In the genomic region with DNA sequence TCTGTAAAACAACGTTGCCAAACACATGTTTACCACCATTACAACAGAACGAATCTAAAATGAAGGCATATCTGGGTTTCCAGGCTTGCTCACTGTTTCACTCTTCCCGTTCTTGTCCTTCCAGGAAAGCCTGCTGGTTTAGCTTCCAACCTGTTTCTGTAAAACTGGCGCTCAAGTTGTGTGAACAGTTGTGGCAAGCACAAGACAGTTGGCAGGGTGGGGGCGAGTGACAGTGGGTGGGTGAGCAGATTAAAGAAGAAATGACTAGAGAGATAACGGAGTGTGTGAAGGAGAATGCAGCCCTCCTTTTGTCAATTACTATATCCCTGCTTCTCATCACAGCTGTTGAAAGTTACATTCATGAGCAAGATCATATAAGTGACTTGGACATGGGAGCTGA, we compare ENCODE assay signal across 13 mouse cellular contexts. TPM values are rescaled to one million over a fixed set of nuclear protein-coding genes. Genes with fewer than 3 reads are reported as not detected.
DNase-seq lines count a peak whose midpoint lies in the region; ATAC-seq and TF ChIP-seq lines count a peak whose summit lies in the region.
"Had no signal": no experiment of that assay in that cellular context is flagged by ENCODE, and none has a peak within 500 bp of the region (broad histone marks: within the 10 kb centered on the region; RNA-seq: fewer than 3 reads in every experiment).

No protein-coding gene starts in this region.

- H3K4me3 ChIP-seq in cerebellum, adult 2 months (replicated peaks; ENCODE audit: insufficient read depth, low read depth, low read length), result peak overlapping the region; percentile 26
- H3K4me3 ChIP-seq in neural tube, embryonic 14.5 days (ENCODE audit: low read depth, low read length), result no peak overlapping the region
- H3K4me3 ChIP-seq in embryonic facial prominence, embryonic 10.5 days, result no peak overlapping the region
- H3K4me3 ChIP-seq in intestine, embryonic 15.5 days (replicated peaks), result no peak overlapping the region

- no peak for TF ChIP-seq POLR2A in cerebellum, adult 2 months (IDR thresholded peaks at IDR 0.05; ENCODE audit: borderline replicate concordance, insufficient read depth, low read length)

- no peak overlapping the region for H3K9ac ChIP-seq in neural tube, embryonic 14.5 days (replicated peaks; ENCODE audit: low read depth, low read length)
- no peak overlapping the region for H3K9ac ChIP-seq in intestine, embryonic 15.5 days

- peak overlapping the region; percentile 78; the same call in 1 of the 2 replicates for H3K4me2 ChIP-seq in neural tube, embryonic 14.5 days (ENCODE audit: low read depth, low read length)
- H3K4me2 ChIP-seq in intestine, embryonic 15.5 days (replicated peaks), result no peak overlapping the region

- no peak overlapping the region for H3K27ac ChIP-seq in cerebellum, adult 2 months (ENCODE audit: insufficient read depth, low read length)
- no peak overlapping the region for H3K27ac ChIP-seq in neural tube, embryonic 14.5 days (ENCODE audit: low read depth, low read length)
- H3K27ac ChIP-seq in embryonic facial prominence, embryonic 10.5 days (replicated peaks), result no peak overlapping the region
- H3K27ac ChIP-seq in intestine, embryonic 15.5 days, result no peak overlapping the region
- H3K27ac ChIP-seq: kidney, postnatal 0 days had no signal

- H3K9me3 ChIP-seq in neural tube, embryonic 14.5 days (ENCODE audit: control insufficient read depth, low read length), result no peaks in the 10 kb centered on the region
- no peaks in the 10 kb centered on the region for H3K9me3 ChIP-seq in embryonic facial prominence, embryonic 10.5 days
- H3K9me3 ChIP-seq in intestine, embryonic 15.5 days, result no peaks in the 10 kb centered on the region

- 31% methylated on average over 6 of the region's 6 CpGs for WGBS in cerebellum, adult 2 months
- 84% methylated on average over 6 of the region's 6 CpGs for WGBS in neural tube, embryonic 14.5 days
- 80% methylated on average over 6 of the region's 6 CpGs for WGBS in embryonic facial prominence, embryonic 10.5 days
- WGBS in intestine, embryonic 15.5 days, result 78% methylated on average over 6 of the region's 6 CpGs

- ATAC-seq in neural tube, embryonic 14.5 days (ENCODE audit: low read depth), result no peak
- no peak for ATAC-seq in intestine, embryonic 15.5 days

- H3K27me3 ChIP-seq in cerebellum, adult 2 months (ENCODE audit: control insufficient read depth, insufficient read depth, low read length), result no peaks in the 10 kb centered on the region
- H3K27me3 ChIP-seq in neural tube, embryonic 14.5 days (ENCODE audit: control insufficient read depth, insufficient read depth, low read length), result no peaks in the 10 kb centered on the region
- peaks cover 42% of the 10 kb centered on the region for H3K27me3 ChIP-seq in embryonic facial prominence, embryonic 10.5 days (replicated peaks; ENCODE audit: low read depth, poor library complexity, severe bottlenecking)
- H3K27me3 ChIP-seq in intestine, embryonic 15.5 days (replicated peaks), result peaks cover 26% of the 10 kb centered on the region

- no peak for DNase-seq in cerebellum, adult 2 months
- DNase-seq in cerebellum, postnatal 25 days, result no peak
- DNase-seq in brain, adult 2 months (ENCODE audit: low read depth, low spot score), result peak; percentile 88
- peak; percentile 82 for DNase-seq in layer of hippocampus, adult 9-11 months
- no peak for DNase-seq in embryonic facial prominence, embryonic 10.5 days (ENCODE audit: low spot score)
- DNase-seq in adrenal gland, adult 8-10 months, result no peak
- DNase-seq: gastrocnemius, postnatal 36 days; heart, postnatal 10 days; liver; lung, postnatal 14 days had no signal

- no peak for TF ChIP-seq CTCF in cerebellum, adult 2 months (IDR thresholded peaks at IDR 0.05; ENCODE audit: borderline replicate concordance, insufficient read depth, low read depth, low read length)

- peaks cover 8% of the 10 kb centered on the region; the same call in 1 of the 2 replicates for H3K4me1 ChIP-seq in cerebellum, adult 2 months (ENCODE audit: control insufficient read depth, insufficient read depth, low read length)
- H3K4me1 ChIP-seq in neural tube, embryonic 14.5 days (ENCODE audit: control insufficient read depth, insufficient read depth, low read length), result no peaks in the 10 kb centered on the region
- H3K4me1 ChIP-seq in embryonic facial prominence, embryonic 10.5 days, result peaks cover 14% of the 10 kb centered on the region
- H3K4me1 ChIP-seq in intestine, embryonic 15.5 days (replicated peaks), result 0 out of 2 replicates have a peak, but pooled peaks cover 3% of the 10 kb centered on the region

- H3K36me3 ChIP-seq in neural tube, embryonic 14.5 days (ENCODE audit: control insufficient read depth, insufficient read depth, low read length), result no peaks in the 10 kb centered on the region
- H3K36me3 ChIP-seq in embryonic facial prominence, embryonic 10.5 days (replicated peaks), result no peaks in the 10 kb centered on the region
- H3K36me3 ChIP-seq in intestine, embryonic 15.5 days, result no peaks in the 10 kb centered on the region

RNA-seq across cellular contexts. Expression of gene Slc7a14, which starts 2.2 kb away (rescaled TPM):
- polyA plus RNA-seq in cerebellum, adult 2 months (2012; rRNA removed), result 29.4 and 30.0 TPM in 2 replicates
- 9.0 and 10.8 TPM in 2 replicates for polyA plus RNA-seq in neural tube, embryonic 14.5 days (2014; fragmentation: Nextera tagmentation; extraction: Ambion mirVana)
- polyA plus RNA-seq in embryonic facial prominence, embryonic 10.5 days (2016; fragmentation: Nextera tagmentation; extraction: Ambion mirVana), result 0.19 and 0.26 TPM in 2 replicates
- 1 to 10 TPM; 4.4 to 9.3 (median 6.1) TPM for total RNA-seq in adrenal gland, adult 8-10 months (2022)
- 0.92 and 0.99 TPM in 2 replicates for polyA plus RNA-seq in intestine, embryonic 15.5 days (2015; fragmentation: Nextera tagmentation; extraction: Ambion mirVana)

Comparison
In these comparisons a context has a peak if more than half of its experiments do, and no peak if none do; other contexts are left out.
1. DNase-seq: peak in brain, adult 2 months (single experiment) and layer of hippocampus, adult 9-11 months (single experiment); none in cerebellum, adult 2 months (0 of 2), cerebellum, postnatal 25 days (0 of 2), embryonic facial prominence, embryonic 10.5 days (single experiment) and adrenal gland, adult 8-10 months (single experiment).